Mouse (Mus musculus) forebrain, postnatal 0 days (tissue): Measurements from ENCODE around the gene Aco2. TPM values are rescaled to one million over a fixed set of nuclear protein-coding genes. Genes with fewer than 3 reads are reported as not detected.

Experiments used
- ATAC-seq: fragments of 200-750 bp; cut with Nextera tagmentation; 2 replicates; pipeline ENCODE4 v1.8.0; 2017; ENCODE audit warnings: mild to moderate bottlenecking, moderate library complexity
- DNase-seq: peaks from one replicate; pipeline ENCODE4 v3.0.0-alpha.2; 2015
- H3K27ac ChIP-seq: fragments of 300-500 bp; sonication (generic); 2 replicates; pipeline ENCODE4 v1.5.1; 2014; ENCODE audit warnings: low read depth, mild to moderate bottlenecking, antibody characterized with exemption, low read length, moderate library complexity, mixed read lengths
- H3K27me3 ChIP-seq: fragments of 300-500 bp; sonication (generic); 2 replicates; pipeline ENCODE4 v1.6.1; 2014; ENCODE audit warnings: mild to moderate bottlenecking, low read length, mixed read lengths; ENCODE audit not compliant: insufficient read depth
- H3K36me3 ChIP-seq: fragments of 300-500 bp; sonication (generic); 2 replicates; pipeline ENCODE4 v1.6.1; 2014; ENCODE audit warnings: mild to moderate bottlenecking, moderate library complexity; ENCODE audit not compliant: insufficient read depth
- H3K4me1 ChIP-seq: fragments of 300-500 bp; sonication (generic); 2 replicates; pipeline ENCODE4 v1.6.1; 2014; ENCODE audit warnings: antibody characterized with exemption; ENCODE audit not compliant: insufficient read depth
- H3K4me2 ChIP-seq: fragments of 300-500 bp; sonication (generic); 2 replicates; pipeline ENCODE4 v1.6.1; 2014; ENCODE audit warnings: low read depth, mild to moderate bottlenecking, moderate library complexity
- H3K4me3 ChIP-seq: fragments of 300-500 bp; sonication (generic); 2 replicates; pipeline ENCODE4 v1.5.1; 2014; ENCODE audit warnings: low read depth, low read length, mixed read lengths
- H3K9ac ChIP-seq: fragments of 300-500 bp; sonication (generic); 2 replicates; pipeline ENCODE4 v1.6.1; 2014; ENCODE audit warnings: mild to moderate bottlenecking
- H3K9me3 ChIP-seq: fragments of 300-500 bp; sonication (generic); 2 replicates; pipeline ENCODE4 v1.6.1; 2016; ENCODE audit warnings: low read length
- CTCF ChIP-seq: sonication (generic); IDR thresholded peaks from 2 replicates; pipeline ENCODE4 v1.5.1; 2016; ENCODE audit warnings: antibody characterized with exemption, control low read depth, low read depth
- WGBS: fragments of 180-500 bp; shearing (Covaris S2); extraction: QIAGEN DNeasy Blood & Tissue Kit; methylation state at CpG from one replicate; pipeline ENCODE4 v1.1.7; 2014; 5-methylcytosine and 5-hydroxymethylcytosine counted together
- polyA plus RNA-seq: library from polyadenylated mRNA; unstranded; fragments of >200 nt; fragmentation: Nextera tagmentation; extraction: Ambion mirVana; gene quantifications from 2 replicates; pipeline ENCODE4 v1.2.1, GENCODE M21; 2015
- total RNA-seq: library from RNA; depleted of rRNA; stranded (reverse); fragments of >200 nt; gene quantifications from 2 replicates; pipeline ENCODE4 v1.2.3, GENCODE M21; 2014

Gene Aco2
- total and polyA plus RNA-seq, 2 experiments from 2014 or later = 251 to 357 TPM

GRCm38 (mm10) chr15:81928277-81928676, 56.2 kb downstream of the Aco2 start:
- ATAC-seq (no peak), DNase-seq (peak; percentile 66)
- peaks cover 2% of the 10 kb centered on the region for H3K36me3 ChIP-seq
- WGBS = 22% methylated on average over 11 of the region's 11 CpGs
- peaks cover 18% of the 10 kb centered on the region for H3K4me1 ChIP-seq
- H3K9me3 ChIP-seq = no peaks in the 10 kb centered on the region
- no peak overlapping the region for H3K9ac ChIP-seq
- H3K27me3 ChIP-seq = no peaks in the 10 kb centered on the region
- H3K4me3 ChIP-seq = no peak overlapping the region
- no peak overlapping the region for H3K4me2 ChIP-seq
- TF ChIP-seq CTCF = no peak
- peak overlapping the region; percentile 57; the same call in 1 of the 2 replicates for H3K27ac ChIP-seq

- 30% methylated on average over 12 of the region's 12 CpGs for WGBS
- Histone ChIP-seq H3K9ac (no peak overlapping the region), H3K4me3 (no peak overlapping the region), H3K27me3 (no peaks in the 10 kb centered on the region), H3K36me3 (no peaks in the 10 kb centered on the region), H3K9me3 (no peaks in the 10 kb centered on the region), H3K27ac (peak overlapping the region; percentile 47; the same call in 1 of the 2 replicates), H3K4me2 (no peak overlapping the region), H3K4me1 (0 out of 2 replicates have a peak, but pooled peaks cover 4% of the 10 kb centered on the region)
- no peak for ATAC-seq
- TF ChIP-seq CTCF = no peak
- DNase-seq = no peak
Observed at GRCm38 (mm10) chr15:81932951-81933470, 60.9 kb downstream of the Aco2 start.

GRCm38 (mm10) chr15:81933986-81934385, 61.9 kb downstream of the Aco2 start:
- Histone ChIP-seq H3K27me3 (no peaks in the 10 kb centered on the region), H3K36me3 (no peaks in the 10 kb centered on the region), H3K9me3 (no peaks in the 10 kb centered on the region), H3K27ac (no peak overlapping the region), H3K4me2 (no peak overlapping the region), H3K9ac (no peak overlapping the region), H3K4me3 (no peak overlapping the region), H3K4me1 (0 out of 2 replicates have a peak, but pooled peaks cover 4% of the 10 kb centered on the region)
- 86% methylated on average over 1 of the region's 1 CpGs for WGBS
- TF ChIP-seq CTCF = no peak
- ATAC-seq = no peak
- no peak for DNase-seq

- H3K9ac ChIP-seq = peak overlapping the region; percentile 79
- H3K27me3 ChIP-seq = no peaks in the 10 kb centered on the region
- H3K4me1 ChIP-seq = 0 out of 2 replicates have a peak, but pooled peaks cover 4% of the 10 kb centered on the region
- peak overlapping the region; percentile 79 for H3K4me3 ChIP-seq
- H3K9me3 ChIP-seq = no peaks in the 10 kb centered on the region
- peak overlapping the region; percentile 89 for H3K27ac ChIP-seq
- WGBS = 56% methylated on average over 7 of the region's 7 CpGs
- peaks cover 6% of the 10 kb centered on the region; the same call in 1 of the 2 replicates for H3K36me3 ChIP-seq
- ATAC-seq (peak; percentile 0; the same call in 1 of the 2 replicates), DNase-seq (no peak)
- H3K4me2 ChIP-seq = peak overlapping the region; percentile 76
- no peak for TF ChIP-seq CTCF
Observed at GRCm38 (mm10) chr15:81935869-81936637, 63.9 kb downstream of the Aco2 start.

- ATAC-seq (peak; percentile 88), DNase-seq (peak; percentile 85)
- Histone ChIP-seq H3K9me3 (no peaks in the 10 kb centered on the region), H3K4me2 (peak within 1 kb of the TSS; percentile 76), H3K27me3 (no peaks in the 10 kb centered on the region), H3K4me1 (0 out of 2 replicates have a peak, but pooled peaks cover 4% of the 10 kb centered on the region), H3K36me3 (peaks cover 6% of the 10 kb centered on the region; the same call in 1 of the 2 replicates), H3K27ac (peak within 1 kb of the TSS; percentile 89), H3K9ac (peak within 1 kb of the TSS; percentile 79), H3K4me3 (peak within 1 kb of the TSS; percentile 79)
- 3% methylated on average over 12 of the region's 12 CpGs for WGBS
- TF ChIP-seq CTCF = peak; percentile 48
Observed at GRCm38 (mm10) chr15:81936679-81937078, 64.6 kb downstream of the Aco2 start, which contains the start of gene Csdc2. Csdc2 (plus strand) TSS chr15:81936759.

- 4% methylated on average over 19 of the region's 19 CpGs for WGBS
- H3K4me3 ChIP-seq = peak overlapping the region; percentile 79
Observed at GRCm38 (mm10) chr15:81937098-81937972, 65.2 kb downstream of the Aco2 start.

More at GRCm38 (mm10) chr15:81937098-81937972, 65.2 kb downstream of the Aco2 start:
- Histone ChIP-seq H3K9ac (peak overlapping the region; percentile 79), H3K4me1 (0 out of 2 replicates have a peak, but pooled peaks cover 4% of the 10 kb centered on the region), H3K36me3 (peaks cover 6% of the 10 kb centered on the region; the same call in 1 of the 2 replicates), H3K27ac (peak overlapping the region; percentile 89), H3K4me2 (peak overlapping the region; percentile 76), H3K9me3 (no peaks in the 10 kb centered on the region), H3K27me3 (no peaks in the 10 kb centered on the region)
- TF ChIP-seq CTCF = no peak
- DNase-seq (peak; percentile 76), ATAC-seq (peak; percentile 70)
